Mouse (Mus musculus) lung, embryonic 15.5 days (tissue): ENCODE measurements at regions not wholly inside any gene's neighbourhood (a gene's known extent, or its start where the extent isn't known, plus 50 kb on each side); places are given as distances from the start of the nearest gene placed in this dataset.
A peak's percentile ranks its signal among the peaks of the same experiment; 100 is the strongest.

Experiments used
- ATAC-seq: fragments of 200-750 bp; cut with Nextera tagmentation; 2 replicates; pipeline ENCODE4 v1.8.0; 2017; ENCODE audit warnings: moderate number of reproducible peaks, borderline replicate concordance; ENCODE audit not compliant: low FRiP score, low TSS enrichment; ENCODE audit errors: extremely low read depth
- H3K27ac ChIP-seq: fragments of 300-500 bp; sonication (generic); 2 replicates; pipeline ENCODE4 v1.5.1; 2015; ENCODE audit warnings: moderate library complexity, mild to moderate bottlenecking, inconsistent platforms
- H3K27me3 ChIP-seq: fragments of 300-500 bp; sonication (generic); 2 replicates; pipeline ENCODE4 v1.6.1; 2015; ENCODE audit warnings: inconsistent platforms
- H3K36me3 ChIP-seq: fragments of 300-500 bp; sonication (generic); 2 replicates; pipeline ENCODE4 v1.6.1; 2015; ENCODE audit warnings: inconsistent platforms
- H3K4me1 ChIP-seq: fragments of 300-500 bp; sonication (generic); 2 replicates; pipeline ENCODE4 v1.6.1; 2015; ENCODE audit warnings: inconsistent platforms
- H3K4me2 ChIP-seq: fragments of 300-500 bp; sonication (generic); 2 replicates; pipeline ENCODE4 v1.6.1; 2015; ENCODE audit warnings: inconsistent platforms, mild to moderate bottlenecking, moderate library complexity
- H3K4me3 ChIP-seq: fragments of 300-500 bp; sonication (generic); 2 replicates; pipeline ENCODE4 v1.5.1; 2015; ENCODE audit warnings: mild to moderate bottlenecking, inconsistent platforms
- H3K9ac ChIP-seq: fragments of 300-500 bp; sonication (generic); 2 replicates; pipeline ENCODE4 v1.6.1; 2015; ENCODE audit warnings: inconsistent platforms
- H3K9me3 ChIP-seq: fragments of 300-500 bp; sonication (generic); 2 replicates; pipeline ENCODE4 v1.6.1; 2016; ENCODE audit warnings: inconsistent platforms
- WGBS: fragments of 180-500 bp; shearing (Covaris S2); methylation state at CpG from one replicate; pipeline ENCODE4 v1.1.7; 2015; 5-methylcytosine and 5-hydroxymethylcytosine counted together

- WGBS, result 76% methylated on average over 5 of the region's 5 CpGs
- H3K27me3 ChIP-seq, result no peaks in the 10 kb centered on the region
- ATAC-seq, result no peak
These were observed 54.4 kb upstream of the Tcf12 start for GRCm38 (mm10) chr9:72166084-72166483.

GRCm38 (mm10) chr9:72166611-72167010, 54.9 kb upstream of the Tcf12 start:
- Histone ChIP-seq H3K27ac (no peak overlapping the region), H3K9ac (no peak overlapping the region), H3K36me3 (no peaks in the 10 kb centered on the region), H3K4me3 (no peak overlapping the region), H3K27me3 (no peaks in the 10 kb centered on the region), H3K9me3 (no peaks in the 10 kb centered on the region), H3K4me1 (peaks cover 14% of the 10 kb centered on the region), H3K4me2 (no peak overlapping the region)
- WGBS, result 72% methylated on average over 5 of the region's 5 CpGs
- no peak for ATAC-seq

More at GRCm38 (mm10) chr9:72166084-72166483, 54.4 kb upstream of the Tcf12 start:
- H3K36me3 ChIP-seq, result no peaks in the 10 kb centered on the region
- H3K27ac ChIP-seq, result no peak overlapping the region
- H3K9ac ChIP-seq, result no peak overlapping the region
- H3K4me3 ChIP-seq, result no peak overlapping the region
- no peaks in the 10 kb centered on the region for H3K9me3 ChIP-seq
- peaks cover 14% of the 10 kb centered on the region for H3K4me1 ChIP-seq
- no peak overlapping the region for H3K4me2 ChIP-seq

GRCm38 (mm10) chr9:72169231-72169630, 57.6 kb upstream of the Tcf12 start:
- Histone ChIP-seq H3K4me1 (peaks cover 14% of the 10 kb centered on the region), H3K36me3 (no peaks in the 10 kb centered on the region), H3K4me3 (peak overlapping the region; percentile 34), H3K27me3 (no peaks in the 10 kb centered on the region), H3K27ac (no peak overlapping the region), H3K9me3 (no peaks in the 10 kb centered on the region), H3K9ac (no peak overlapping the region), H3K4me2 (peak overlapping the region; percentile 52)
- 38% methylated on average over 5 of the region's 5 CpGs for WGBS
- 0 out of 2 replicates have a peak, but pooled peaks have one; percentile 27 for ATAC-seq

- Histone ChIP-seq H3K4me3 (peak overlapping the region; percentile 34), H3K4me1 (peaks cover 14% of the 10 kb centered on the region), H3K4me2 (peak overlapping the region; percentile 52), H3K36me3 (no peaks in the 10 kb centered on the region), H3K27me3 (no peaks in the 10 kb centered on the region), H3K27ac (no peak overlapping the region), H3K9me3 (no peaks in the 10 kb centered on the region), H3K9ac (peak overlapping the region; percentile 36; the same call in 1 of the 2 replicates)
- ATAC-seq, result peak; percentile 52; the same call in 1 of the 2 replicates
- WGBS, result 5% methylated on average over 12 of the region's 12 CpGs
These were observed 58.1 kb upstream of the Tcf12 start for GRCm38 (mm10) chr9:72169728-72170188.

GRCm38 (mm10) chr9:72170235-72170634, 58.6 kb upstream of the Tcf12 start:
- Histone ChIP-seq H3K4me3 (peak overlapping the region; percentile 34), H3K4me2 (peak overlapping the region; percentile 52), H3K9me3 (no peaks in the 10 kb centered on the region), H3K4me1 (peaks cover 14% of the 10 kb centered on the region), H3K9ac (peak overlapping the region; percentile 36; the same call in 1 of the 2 replicates), H3K27ac (no peak overlapping the region), H3K36me3 (no peaks in the 10 kb centered on the region), H3K27me3 (no peaks in the 10 kb centered on the region)
- 6% methylated on average over 9 of the region's 9 CpGs for WGBS
- ATAC-seq, result no peak

- no peak overlapping the region for H3K27ac ChIP-seq
- no peak overlapping the region for H3K4me3 ChIP-seq
- ATAC-seq, result no peak
- H3K27me3 ChIP-seq, result no peaks in the 10 kb centered on the region
- no peak overlapping the region for H3K9ac ChIP-seq
- WGBS, result 89% methylated on average over 1 of the region's 1 CpGs
- H3K9me3 ChIP-seq, result no peaks in the 10 kb centered on the region
- no peaks in the 10 kb centered on the region for H3K36me3 ChIP-seq
- H3K4me1 ChIP-seq, result peaks cover 14% of the 10 kb centered on the region
- H3K4me2 ChIP-seq, result no peak overlapping the region
These were observed 60.7 kb upstream of the Tcf12 start for GRCm38 (mm10) chr9:72172331-72172730.

- Histone ChIP-seq H3K4me2 (no peak overlapping the region), H3K9me3 (no peaks in the 10 kb centered on the region), H3K27me3 (no peaks in the 10 kb centered on the region), H3K27ac (no peak overlapping the region), H3K36me3 (no peaks in the 10 kb centered on the region), H3K4me1 (0 out of 2 replicates have a peak, but pooled peaks cover 5% of the 10 kb centered on the region), H3K9ac (no peak overlapping the region), H3K4me3 (no peak overlapping the region)
- 41% methylated on average over 6 of the region's 6 CpGs for WGBS
- 0 out of 2 replicates have a peak, but pooled peaks have one; percentile 35 for ATAC-seq
These were observed 69.3 kb upstream of the Tcf12 start for GRCm38 (mm10) chr9:72180972-72181371.

GRCm38 (mm10) chr9:72183336-72183735, 71.7 kb upstream of the Tcf12 start:
- H3K9ac ChIP-seq, result no peak overlapping the region
- H3K27me3 ChIP-seq, result no peaks in the 10 kb centered on the region
- WGBS, result 93% methylated on average over 10 of the region's 10 CpGs
- H3K36me3 ChIP-seq, result no peaks in the 10 kb centered on the region
- 0 out of 2 replicates have a peak, but pooled peaks cover 5% of the 10 kb centered on the region for H3K4me1 ChIP-seq
- H3K9me3 ChIP-seq, result no peaks in the 10 kb centered on the region
- H3K4me3 ChIP-seq, result no peak overlapping the region
- no peak overlapping the region for H3K27ac ChIP-seq
- no peak for ATAC-seq
- no peak overlapping the region for H3K4me2 ChIP-seq

- no peaks in the 10 kb centered on the region for H3K36me3 ChIP-seq
- WGBS, result 66% methylated on average over 10 of the region's 10 CpGs
- H3K4me2 ChIP-seq, result no peak overlapping the region
- H3K27ac ChIP-seq, result no peak overlapping the region
- no peaks in the 10 kb centered on the region for H3K27me3 ChIP-seq
- ATAC-seq, result no peak
- no peaks in the 10 kb centered on the region for H3K9me3 ChIP-seq
- H3K4me1 ChIP-seq, result 0 out of 2 replicates have a peak, but pooled peaks cover 5% of the 10 kb centered on the region
- H3K9ac ChIP-seq, result no peak overlapping the region
- H3K4me3 ChIP-seq, result no peak overlapping the region
These were observed 72.3 kb upstream of the Tcf12 start for GRCm38 (mm10) chr9:72183925-72184324.

GRCm38 (mm10) chr9:72189867-72190266, 78.2 kb upstream of the Tcf12 start:
- H3K27ac ChIP-seq, result no peak overlapping the region
- H3K9ac ChIP-seq, result no peak overlapping the region
- WGBS, result 77% methylated on average over 7 of the region's 7 CpGs
- no peaks in the 10 kb centered on the region for H3K9me3 ChIP-seq
- no peak overlapping the region for H3K4me3 ChIP-seq
- no peaks in the 10 kb centered on the region for H3K36me3 ChIP-seq
- ATAC-seq, result no peak
- H3K4me2 ChIP-seq, result no peak overlapping the region
- H3K27me3 ChIP-seq, result no peaks in the 10 kb centered on the region
- H3K4me1 ChIP-seq, result 0 out of 2 replicates have a peak, but pooled peaks cover 2% of the 10 kb centered on the region

- 75% methylated on average over 4 of the region's 4 CpGs for WGBS
- Histone ChIP-seq H3K4me1 (0 out of 2 replicates have a peak, but pooled peaks cover 2% of the 10 kb centered on the region), H3K27me3 (no peaks in the 10 kb centered on the region), H3K4me2 (no peak overlapping the region), H3K36me3 (no peaks in the 10 kb centered on the region), H3K9ac (no peak overlapping the region), H3K9me3 (no peaks in the 10 kb centered on the region), H3K27ac (no peak overlapping the region), H3K4me3 (no peak overlapping the region)
- ATAC-seq, result no peak
These were observed 79.0 kb upstream of the Tcf12 start for GRCm38 (mm10) chr9:72190631-72191030.

- Histone ChIP-seq H3K36me3 (no peaks in the 10 kb centered on the region), H3K27me3 (no peaks in the 10 kb centered on the region), H3K4me1 (0 out of 2 replicates have a peak, but pooled peaks cover 2% of the 10 kb centered on the region), H3K9me3 (no peaks in the 10 kb centered on the region), H3K9ac (no peak overlapping the region), H3K4me2 (no peak overlapping the region), H3K27ac (no peak overlapping the region), H3K4me3 (no peak overlapping the region)
- ATAC-seq, result no peak
- WGBS, result 76% methylated on average over 8 of the region's 8 CpGs
These were observed 79.4 kb upstream of the Tcf12 start for GRCm38 (mm10) chr9:72191091-72191490.
